Mouse (Mus musculus): ENCODE results near the gene Rab37.

The Rab37 gene

DNA sequence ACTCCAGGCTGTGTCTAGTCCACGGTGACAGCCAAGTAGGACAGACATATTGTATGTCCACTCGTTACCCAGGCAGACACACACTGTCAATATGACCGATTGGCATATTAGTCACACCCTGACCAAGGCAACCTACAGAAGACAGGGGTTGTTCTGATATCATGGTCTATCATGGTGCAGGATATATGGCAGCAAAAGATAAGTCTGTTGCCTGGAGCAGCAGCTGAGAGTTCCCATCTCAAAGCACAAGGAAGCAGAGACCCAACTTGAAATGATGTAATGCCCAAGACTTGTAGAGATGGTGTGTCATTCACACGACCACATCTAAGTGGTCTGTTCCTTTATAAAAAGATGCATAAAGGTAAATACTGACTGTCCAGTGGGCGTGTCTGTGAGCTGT is 12.6 kb upstream of the Rab37 start:
- H3K9me3 ChIP-seq (ENCODE audit: low read length), result no peaks in the 10 kb centered on the region
- TF ChIP-seq POU5F1 (IDR thresholded peaks at IDR 0.05; ENCODE audit: borderline replicate concordance, low read length) (no peak), NANOG (IDR thresholded peaks at IDR 0.05; ENCODE audit: borderline replicate concordance, low read length) (no peak), CTCF (conservative IDR thresholded peaks at IDR 0.05; ENCODE audit: low read length) (no peak)
- peaks cover 15% of the 10 kb centered on the region for H3K27me3 ChIP-seq (ENCODE audit: insufficient read depth, low read length)
- H3K36me3 ChIP-seq (ENCODE audit: insufficient read depth, low read length), result no peaks in the 10 kb centered on the region
- peaks cover 14% of the 10 kb centered on the region for H3K4me1 ChIP-seq (replicated peaks; ENCODE audit: low read depth, low read length)
- H3K4me3 ChIP-seq (replicated peaks; ENCODE audit: low read length), result no peak overlapping the region

DNA sequence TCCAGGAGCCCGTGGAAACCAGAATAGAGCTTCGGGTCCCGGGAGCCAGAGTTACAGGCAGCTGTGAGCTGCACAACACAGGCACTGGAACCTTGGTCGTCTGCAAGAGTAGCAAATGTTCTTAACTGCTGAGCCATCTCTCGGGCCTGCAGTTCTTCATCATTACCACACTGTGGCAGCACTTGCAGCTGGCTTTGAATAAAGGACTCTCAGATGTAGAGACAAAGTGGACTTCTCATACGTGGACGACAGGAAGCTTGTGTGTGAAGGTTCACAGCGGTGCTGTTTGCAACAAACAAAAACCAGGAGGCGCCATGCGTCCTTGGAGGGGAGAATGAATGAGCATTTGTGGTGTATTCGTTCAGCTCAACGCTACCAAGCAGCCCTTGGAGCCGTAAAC is 10.3 kb upstream of the Rab37 start:
- Histone ChIP-seq H3K36me3 (ENCODE audit: insufficient read depth, low read length) (no peaks in the 10 kb centered on the region), H3K4me1 (replicated peaks; ENCODE audit: low read depth, low read length) (peaks cover 14% of the 10 kb centered on the region), H3K27me3 (ENCODE audit: insufficient read depth, low read length) (peaks cover 21% of the 10 kb centered on the region), H3K9me3 (ENCODE audit: low read length) (no peaks in the 10 kb centered on the region), H3K4me3 (replicated peaks; ENCODE audit: low read length) (no peak overlapping the region)
- TF ChIP-seq CTCF (conservative IDR thresholded peaks at IDR 0.05; ENCODE audit: low read length), result peak; percentile 96
- no peak for TF ChIP-seq NANOG (IDR thresholded peaks at IDR 0.05; ENCODE audit: borderline replicate concordance, low read length)

DNA sequence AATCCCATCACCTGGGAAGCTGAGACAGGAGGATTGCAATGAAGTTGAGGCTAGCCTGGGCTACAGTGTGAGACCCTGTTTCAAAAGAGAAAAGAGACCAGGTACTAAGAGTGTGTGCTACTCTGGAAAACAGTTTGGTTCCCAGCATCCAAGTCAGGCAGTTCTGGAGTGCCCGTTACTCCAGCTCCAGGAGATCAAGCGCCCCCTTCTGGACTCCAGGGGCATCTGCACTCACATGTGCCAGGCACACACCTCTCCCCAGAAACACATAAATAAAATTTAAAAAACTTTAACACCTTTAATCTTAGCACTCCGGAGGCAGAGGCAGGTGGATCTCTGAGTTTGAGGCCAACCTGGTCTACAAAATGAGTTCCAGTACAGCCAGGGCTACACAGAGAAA is 9.9 kb upstream of the Rab37 start:
- Histone ChIP-seq H3K4me1 (replicated peaks; ENCODE audit: low read depth, low read length) (peaks cover 14% of the 10 kb centered on the region), H3K36me3 (ENCODE audit: insufficient read depth, low read length) (no peaks in the 10 kb centered on the region), H3K9me3 (ENCODE audit: low read length) (no peaks in the 10 kb centered on the region), H3K4me3 (replicated peaks; ENCODE audit: low read length) (no peak overlapping the region), H3K27me3 (ENCODE audit: insufficient read depth, low read length) (peaks cover 23% of the 10 kb centered on the region)
- no peak for TF ChIP-seq POU5F1 (IDR thresholded peaks at IDR 0.05; ENCODE audit: borderline replicate concordance, low read length)
- peak; percentile 64 for TF ChIP-seq CTCF (conservative IDR thresholded peaks at IDR 0.05; ENCODE audit: low read length)
- no peak for TF ChIP-seq NANOG (IDR thresholded peaks at IDR 0.05; ENCODE audit: borderline replicate concordance, low read length)

DNA sequence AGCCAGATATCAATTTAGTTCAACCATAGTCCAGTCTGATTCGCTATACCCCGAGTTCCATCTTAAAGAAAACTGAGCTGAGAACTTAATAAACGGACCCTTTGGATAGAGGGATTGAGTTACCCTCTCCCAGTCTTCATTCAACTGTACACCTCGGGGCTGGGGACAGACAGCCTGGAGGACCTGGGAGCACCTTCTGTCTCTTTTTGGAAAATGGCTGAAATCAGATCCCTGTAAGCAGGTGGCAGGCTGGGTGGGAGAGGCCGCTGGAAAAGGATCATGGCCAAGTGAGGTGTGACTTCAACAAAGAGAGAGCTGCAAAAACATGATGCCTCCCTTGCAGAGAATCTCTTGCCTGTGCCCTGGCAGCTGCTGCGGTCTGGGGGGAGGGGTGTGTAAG is 9.0 kb upstream of the Rab37 start:
- Histone ChIP-seq H3K4me3 (replicated peaks; ENCODE audit: low read length) (no peak overlapping the region), H3K4me1 (replicated peaks; ENCODE audit: low read depth, low read length) (peaks cover 14% of the 10 kb centered on the region), H3K27me3 (ENCODE audit: insufficient read depth, low read length) (peaks cover 29% of the 10 kb centered on the region), H3K36me3 (ENCODE audit: insufficient read depth, low read length) (no peaks in the 10 kb centered on the region), H3K9me3 (ENCODE audit: low read length) (no peaks in the 10 kb centered on the region)
- TF ChIP-seq POU5F1 (IDR thresholded peaks at IDR 0.05; ENCODE audit: borderline replicate concordance, low read length) (no peak), NANOG (IDR thresholded peaks at IDR 0.05; ENCODE audit: borderline replicate concordance, low read length) (no peak), CTCF (conservative IDR thresholded peaks at IDR 0.05; ENCODE audit: low read length) (no peak)

DNA sequence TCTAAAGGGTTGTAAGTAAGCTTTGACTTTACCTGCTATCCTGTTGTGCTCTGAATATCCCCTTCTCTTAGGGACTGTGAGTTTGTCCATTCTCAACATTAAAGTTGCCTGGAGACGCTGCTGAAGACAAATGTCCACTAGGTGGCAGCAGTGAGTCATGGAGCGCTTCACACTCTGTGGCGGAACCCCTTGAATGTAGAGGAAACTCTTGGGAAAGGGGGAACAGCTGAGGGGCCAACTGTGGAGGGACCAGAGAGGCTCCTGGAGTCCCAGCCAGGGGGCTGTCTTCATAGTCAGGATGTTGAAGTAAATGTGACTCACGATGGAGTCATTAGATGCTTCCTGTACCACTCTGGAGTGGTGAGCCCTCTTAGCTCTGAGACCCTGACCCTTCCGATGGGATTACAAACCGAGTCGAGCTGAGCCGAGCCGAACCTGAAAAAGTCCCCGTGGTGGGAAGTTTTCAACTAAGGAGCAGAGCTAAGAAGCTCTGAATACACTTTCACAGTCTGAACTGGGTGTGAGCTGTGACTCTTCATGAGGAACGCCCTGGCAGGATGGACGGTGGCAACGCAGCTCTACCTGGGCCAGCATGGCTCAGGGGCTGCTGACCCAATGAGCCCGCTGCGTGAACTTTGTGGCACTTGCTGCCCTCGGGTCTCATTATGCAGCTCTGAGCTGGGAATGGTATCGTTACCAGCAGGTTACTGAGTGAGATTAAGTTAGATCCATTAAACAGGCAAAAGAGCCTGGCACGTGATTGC is 7.7 kb upstream of the Rab37 start:
- Histone ChIP-seq H3K4me1 (replicated peaks; ENCODE audit: low read depth, low read length) (peaks cover 15% of the 10 kb centered on the region), H3K4me3 (replicated peaks; ENCODE audit: low read length) (no peak overlapping the region), H3K36me3 (ENCODE audit: insufficient read depth, low read length) (no peaks in the 10 kb centered on the region), H3K9me3 (ENCODE audit: low read length) (no peaks in the 10 kb centered on the region), H3K27me3 (ENCODE audit: insufficient read depth, low read length) (peaks cover 32% of the 10 kb centered on the region)
- TF ChIP-seq CTCF (conservative IDR thresholded peaks at IDR 0.05; ENCODE audit: low read length), result peak; percentile 98
- TF ChIP-seq POU5F1 (IDR thresholded peaks at IDR 0.05; ENCODE audit: borderline replicate concordance, low read length), result no peak
- no peak for TF ChIP-seq NANOG (IDR thresholded peaks at IDR 0.05; ENCODE audit: borderline replicate concordance, low read length)

DNA sequence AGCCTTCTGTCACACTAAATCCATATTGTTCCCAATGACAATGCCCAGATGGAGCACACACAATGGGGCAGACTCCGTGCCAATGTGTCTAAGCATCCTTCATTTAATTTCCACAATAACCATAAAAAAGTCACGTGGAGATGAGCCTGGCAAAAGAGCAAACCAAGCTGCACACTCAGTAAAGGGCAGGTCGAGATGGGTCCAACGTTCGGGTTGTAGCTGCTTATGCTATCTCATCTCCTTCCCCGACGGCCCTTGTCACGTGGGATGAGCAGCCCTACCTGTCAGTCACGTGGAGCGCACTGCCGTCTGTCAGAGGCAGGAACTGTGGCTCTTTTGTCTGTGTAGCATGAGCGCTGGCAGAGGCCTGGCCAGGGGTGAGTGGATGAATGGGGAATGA is 6.6 kb upstream of the Rab37 start:
- Histone ChIP-seq H3K4me1 (replicated peaks; ENCODE audit: low read depth, low read length) (peaks cover 25% of the 10 kb centered on the region), H3K27me3 (ENCODE audit: insufficient read depth, low read length) (peaks cover 32% of the 10 kb centered on the region), H3K9me3 (ENCODE audit: low read length) (no peaks in the 10 kb centered on the region), H3K36me3 (ENCODE audit: insufficient read depth, low read length) (no peaks in the 10 kb centered on the region), H3K4me3 (replicated peaks; ENCODE audit: low read length) (no peak overlapping the region)
- no peak for TF ChIP-seq NANOG (IDR thresholded peaks at IDR 0.05; ENCODE audit: borderline replicate concordance, low read length)
- no peak for TF ChIP-seq CTCF (conservative IDR thresholded peaks at IDR 0.05; ENCODE audit: low read length)
- TF ChIP-seq POU5F1 (IDR thresholded peaks at IDR 0.05; ENCODE audit: borderline replicate concordance, low read length), result no peak

DNA sequence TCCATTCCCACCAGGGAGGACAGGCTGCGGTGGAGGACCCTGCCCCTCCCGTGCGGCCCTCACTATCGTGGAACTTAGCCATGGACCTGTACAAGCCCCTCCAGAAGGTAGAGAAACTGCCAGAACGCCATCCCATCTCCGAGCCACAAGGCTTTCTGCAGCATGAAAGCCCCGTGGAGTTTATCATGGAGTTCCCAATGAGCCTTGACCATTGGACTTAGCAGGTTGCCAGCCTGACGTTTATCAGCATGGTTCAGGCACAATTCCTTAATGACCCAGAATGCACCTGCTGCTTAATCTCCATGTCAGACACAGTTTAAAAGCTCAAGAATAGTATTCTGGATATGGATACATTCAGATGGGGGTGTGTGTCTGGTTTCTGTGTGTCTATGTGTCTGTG is 6.2 kb upstream of the Rab37 start:
- H3K27me3 ChIP-seq (ENCODE audit: insufficient read depth, low read length), result peaks cover 33% of the 10 kb centered on the region
- H3K9me3 ChIP-seq (ENCODE audit: low read length), result peaks cover 2% of the 10 kb centered on the region; the same call in 1 of the 2 replicates
- H3K36me3 ChIP-seq (ENCODE audit: insufficient read depth, low read length), result no peaks in the 10 kb centered on the region
- peaks cover 25% of the 10 kb centered on the region for H3K4me1 ChIP-seq (replicated peaks; ENCODE audit: low read depth, low read length)
- TF ChIP-seq CTCF (conservative IDR thresholded peaks at IDR 0.05; ENCODE audit: low read length), result no peak
- TF ChIP-seq POU5F1 (IDR thresholded peaks at IDR 0.05; ENCODE audit: borderline replicate concordance, low read length), result no peak
- TF ChIP-seq NANOG (IDR thresholded peaks at IDR 0.05; ENCODE audit: borderline replicate concordance, low read length), result no peak
- H3K4me3 ChIP-seq (replicated peaks; ENCODE audit: low read length), result no peak overlapping the region

DNA sequence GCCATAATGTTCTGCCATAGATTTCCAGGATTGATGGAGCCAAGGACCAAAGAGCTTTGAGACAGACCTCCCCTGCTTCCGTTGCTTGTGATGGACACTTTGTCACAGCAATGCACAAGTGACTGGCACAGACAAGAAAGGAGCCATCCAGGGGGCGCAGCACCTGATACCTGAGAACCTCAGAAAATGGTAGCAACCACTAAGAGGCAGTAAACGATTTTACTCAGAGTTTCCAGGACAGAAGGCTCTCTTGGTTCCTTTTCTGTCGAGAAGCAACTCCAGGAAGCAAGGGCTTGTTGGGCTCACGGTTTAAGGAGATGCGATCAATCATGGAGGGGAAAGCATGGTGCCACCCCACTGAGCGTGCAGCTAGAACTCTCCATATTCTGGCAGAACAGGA is 5.0 kb upstream of the Rab37 start:
- Histone ChIP-seq H3K4me3 (replicated peaks; ENCODE audit: low read length) (no peak overlapping the region), H3K4me1 (replicated peaks; ENCODE audit: low read depth, low read length) (peaks cover 26% of the 10 kb centered on the region), H3K9me3 (ENCODE audit: low read length) (peaks cover 3% of the 10 kb centered on the region; the same call in 1 of the 2 replicates), H3K27me3 (ENCODE audit: insufficient read depth, low read length) (peaks cover 44% of the 10 kb centered on the region), H3K36me3 (ENCODE audit: insufficient read depth, low read length) (no peaks in the 10 kb centered on the region)
- TF ChIP-seq POU5F1 (IDR thresholded peaks at IDR 0.05; ENCODE audit: borderline replicate concordance, low read length) (no peak), CTCF (conservative IDR thresholded peaks at IDR 0.05; ENCODE audit: low read length) (no peak), NANOG (IDR thresholded peaks at IDR 0.05; ENCODE audit: borderline replicate concordance, low read length) (no peak)

DNA sequence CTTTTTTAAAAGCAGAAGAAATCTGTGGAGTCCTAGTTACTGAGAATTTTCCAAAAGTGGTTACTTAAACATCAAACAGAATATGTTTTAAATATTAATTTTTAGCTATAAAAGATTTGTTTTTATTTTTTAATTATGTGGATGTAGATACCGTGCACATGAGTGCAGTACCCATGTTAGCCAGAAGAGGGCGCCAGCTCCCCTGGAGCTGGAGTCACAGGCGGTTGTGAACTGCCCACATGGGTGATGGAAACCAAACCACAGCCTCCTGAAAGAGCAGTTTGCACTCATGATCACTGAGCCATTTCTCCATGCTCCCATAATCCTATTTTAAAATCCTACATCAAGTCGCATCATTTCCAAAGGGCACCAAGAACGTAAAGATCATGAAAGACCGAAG is 1.4 kb upstream of the Rab37 start:
- Histone ChIP-seq H3K36me3 (ENCODE audit: insufficient read depth, low read length) (no peaks in the 10 kb centered on the region), H3K9me3 (ENCODE audit: low read length) (peaks cover 9% of the 10 kb centered on the region; the same call in 1 of the 2 replicates), H3K4me3 (replicated peaks; ENCODE audit: low read length) (no peak overlapping the region), H3K4me1 (replicated peaks; ENCODE audit: low read depth, low read length) (peaks cover 26% of the 10 kb centered on the region), H3K27me3 (ENCODE audit: insufficient read depth, low read length) (peaks cover 45% of the 10 kb centered on the region)
- no peak for TF ChIP-seq POU5F1 (IDR thresholded peaks at IDR 0.05; ENCODE audit: borderline replicate concordance, low read length)
- TF ChIP-seq NANOG (IDR thresholded peaks at IDR 0.05; ENCODE audit: borderline replicate concordance, low read length), result no peak
- TF ChIP-seq CTCF (conservative IDR thresholded peaks at IDR 0.05; ENCODE audit: low read length), result peak; percentile 99

Data from E14TG2a.4 (cell line).